Mouse (Mus musculus): ENCODE data around the gene Xpr1. TPM values are rescaled to one million over a fixed set of nuclear protein-coding genes. Genes with fewer than 3 reads are reported as not detected.

Xpr1 gene
- polyA plus RNA-seq, 1 experiment from 2014 or later: 16.4 TPM

DNA sequence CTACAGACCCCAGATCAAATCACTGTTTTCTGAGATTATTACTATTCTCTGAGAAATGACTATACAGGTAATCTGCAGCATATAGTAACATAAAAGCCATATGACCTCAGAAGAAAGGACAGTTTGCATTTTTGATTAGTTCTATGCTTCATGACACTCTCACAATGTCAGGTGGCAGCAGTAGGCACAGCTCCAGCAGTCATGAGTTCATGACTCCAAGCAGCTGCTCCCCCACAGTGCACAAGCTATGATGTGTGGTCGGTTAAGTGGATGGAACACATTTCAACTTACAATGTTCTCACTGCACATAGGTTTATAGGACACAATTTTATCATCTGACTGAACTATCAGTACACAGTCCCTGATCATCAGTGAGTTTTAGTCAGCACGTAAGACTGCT lies 120.0 kb downstream of the Xpr1 start:
- H3K4me2 ChIP-seq (ENCODE audit: low read depth, low read length, severe bottlenecking): no peak overlapping the region
- H3K9me3 ChIP-seq (ENCODE audit: control insufficient read depth, low read length): no peaks in the 10 kb centered on the region
- no peak overlapping the region for H3K27ac ChIP-seq (ENCODE audit: low read depth, low read length)
- H3K36me3 ChIP-seq (ENCODE audit: control insufficient read depth, insufficient read depth, low read length): no peaks in the 10 kb centered on the region
- ATAC-seq (replicated peaks; ENCODE audit: low FRiP score) (no peak), DNase-seq (ENCODE audit: low spot score) (no peak)
- no peak overlapping the region for H3K9ac ChIP-seq (ENCODE audit: low read length)
- H3K27me3 ChIP-seq (ENCODE audit: control insufficient read depth, insufficient read depth, low read length): no peaks in the 10 kb centered on the region
- 89% methylated on average over 2 of the region's 2 CpGs for whole genome bisulfite sequencing
- H3K4me3 ChIP-seq (ENCODE audit: low read depth, low read length): no peak overlapping the region
- H3K4me1 ChIP-seq (replicated peaks; ENCODE audit: control insufficient read depth, insufficient read depth, low read length): no peaks in the 10 kb centered on the region

DNA sequence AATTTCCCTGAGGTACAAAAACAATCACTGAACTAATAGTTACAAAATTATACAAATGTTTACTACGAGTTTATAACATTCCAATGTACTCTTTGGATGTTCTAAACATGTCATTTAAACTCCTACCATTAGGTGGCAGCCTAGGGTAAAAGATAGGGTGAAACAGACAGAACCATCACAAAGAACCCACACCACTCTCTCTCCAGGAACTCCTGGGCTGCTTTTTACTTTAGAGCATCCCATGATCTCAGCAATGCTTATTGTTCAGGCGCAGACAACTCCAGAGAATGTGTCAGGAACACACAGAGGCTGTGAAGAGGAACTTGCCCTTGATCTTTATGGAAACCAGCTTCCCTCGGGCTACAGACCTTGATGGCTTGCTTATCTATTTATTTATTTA lies 123.8 kb downstream of the Xpr1 start:
- Histone ChIP-seq H3K9ac (ENCODE audit: low read length) (no peak overlapping the region), H3K27ac (ENCODE audit: low read depth, low read length) (no peak overlapping the region), H3K9me3 (ENCODE audit: control insufficient read depth, low read length) (no peaks in the 10 kb centered on the region), H3K27me3 (ENCODE audit: control insufficient read depth, insufficient read depth, low read length) (no peaks in the 10 kb centered on the region), H3K4me1 (replicated peaks; ENCODE audit: control insufficient read depth, insufficient read depth, low read length) (no peaks in the 10 kb centered on the region), H3K4me3 (ENCODE audit: low read depth, low read length) (no peak overlapping the region), H3K4me2 (ENCODE audit: low read depth, low read length, severe bottlenecking) (no peak overlapping the region), H3K36me3 (ENCODE audit: control insufficient read depth, insufficient read depth, low read length) (no peaks in the 10 kb centered on the region; the same call in 1 of the 2 replicates)
- ATAC-seq (replicated peaks; ENCODE audit: low FRiP score) (peak; percentile 74), DNase-seq (ENCODE audit: low spot score) (no peak)
- 14% methylated on average over 3 of the region's 3 CpGs for WGBS

DNA sequence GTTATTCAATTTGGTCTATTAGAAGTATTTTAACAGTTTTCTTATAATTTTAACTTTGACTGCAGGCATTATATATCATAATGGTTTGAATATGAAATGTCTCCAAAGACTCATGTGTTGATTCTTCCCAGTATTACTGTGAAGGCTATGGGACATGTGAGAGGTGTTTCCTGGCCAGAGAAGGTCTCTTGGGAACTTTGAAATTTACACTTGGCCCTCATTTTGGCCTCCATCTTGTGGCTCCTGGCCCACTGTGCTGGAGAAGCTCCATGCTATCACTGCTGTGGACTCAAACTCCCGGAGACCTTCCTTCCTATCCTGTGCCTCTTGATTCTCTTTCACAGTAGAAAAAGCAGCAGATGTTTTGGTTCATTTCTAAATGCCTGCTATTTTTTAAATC lies 127.8 kb downstream of the Xpr1 start:
- H3K36me3 ChIP-seq (ENCODE audit: control insufficient read depth, insufficient read depth, low read length): no peaks in the 10 kb centered on the region; the same call in 1 of the 2 replicates
- no peak overlapping the region for H3K9ac ChIP-seq (ENCODE audit: low read length)
- 100% methylated on average over 1 of the region's 1 CpGs for WGBS
- no peaks in the 10 kb centered on the region for H3K4me1 ChIP-seq (replicated peaks; ENCODE audit: control insufficient read depth, insufficient read depth, low read length)
- no peak for ATAC-seq (replicated peaks; ENCODE audit: low FRiP score)
- H3K4me2 ChIP-seq (ENCODE audit: low read depth, low read length, severe bottlenecking): no peak overlapping the region
- H3K27ac ChIP-seq (ENCODE audit: low read depth, low read length): no peak overlapping the region
- no peak for DNase-seq (ENCODE audit: low spot score)
- H3K4me3 ChIP-seq (ENCODE audit: low read depth, low read length): no peak overlapping the region
- H3K27me3 ChIP-seq (ENCODE audit: control insufficient read depth, insufficient read depth, low read length): no peaks in the 10 kb centered on the region
- H3K9me3 ChIP-seq (ENCODE audit: control insufficient read depth, low read length): no peaks in the 10 kb centered on the region

DNA sequence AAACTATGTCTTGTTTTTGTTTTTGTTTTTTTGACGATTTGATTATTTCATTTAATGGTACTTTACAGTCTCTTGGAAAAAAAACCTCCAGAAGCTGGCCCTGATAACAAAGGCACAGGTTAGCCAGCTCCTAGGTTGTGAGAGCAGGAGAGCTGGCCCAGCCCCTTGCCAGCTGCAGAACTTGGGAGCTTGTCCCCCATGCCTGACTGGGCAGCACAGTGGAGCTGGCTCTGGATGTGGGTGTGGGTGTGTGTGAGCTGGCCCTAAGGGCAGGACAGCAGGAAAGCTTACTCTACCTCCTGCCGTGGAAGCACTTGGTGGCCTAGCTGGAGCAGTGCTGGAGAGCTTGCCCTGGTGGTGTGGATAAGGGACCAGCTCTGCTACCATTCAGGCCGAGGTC lies 129.2 kb downstream of the Xpr1 start:
- WGBS: 82% methylated on average over 3 of the region's 3 CpGs
- no peaks in the 10 kb centered on the region for H3K27me3 ChIP-seq (ENCODE audit: control insufficient read depth, insufficient read depth, low read length)
- DNase-seq (ENCODE audit: low spot score): no peak
- no peak overlapping the region for H3K4me3 ChIP-seq (ENCODE audit: low read depth, low read length)
- H3K4me2 ChIP-seq (ENCODE audit: low read depth, low read length, severe bottlenecking): no peak overlapping the region
- no peak for ATAC-seq (replicated peaks; ENCODE audit: low FRiP score)
- no peaks in the 10 kb centered on the region for H3K4me1 ChIP-seq (replicated peaks; ENCODE audit: control insufficient read depth, insufficient read depth, low read length)
- H3K36me3 ChIP-seq (ENCODE audit: control insufficient read depth, insufficient read depth, low read length): no peaks in the 10 kb centered on the region; the same call in 1 of the 2 replicates
- H3K27ac ChIP-seq (ENCODE audit: low read depth, low read length): no peak overlapping the region
- no peaks in the 10 kb centered on the region for H3K9me3 ChIP-seq (ENCODE audit: control insufficient read depth, low read length)
- H3K9ac ChIP-seq (ENCODE audit: low read length): no peak overlapping the region

DNA sequence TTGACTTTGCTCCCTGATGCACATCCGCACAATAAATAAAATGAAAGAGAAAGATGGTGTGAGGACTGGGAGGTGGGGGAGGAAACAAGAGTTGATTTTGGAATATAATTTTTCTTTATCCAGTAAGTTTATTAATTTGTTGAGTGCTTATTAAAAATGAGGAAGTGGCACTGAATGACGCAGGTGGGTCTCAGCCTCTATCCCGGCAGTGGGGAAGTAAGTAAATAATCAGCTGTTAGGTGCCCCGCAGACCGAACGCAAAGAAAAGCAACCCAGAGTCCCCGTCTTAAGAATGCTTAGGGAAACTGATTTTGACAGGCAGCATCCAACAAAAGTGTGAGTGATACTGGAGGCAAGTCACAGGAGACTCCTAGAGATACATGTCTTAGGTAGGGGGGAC lies 133.4 kb downstream of the Xpr1 start:
- H3K4me1 ChIP-seq (replicated peaks; ENCODE audit: control insufficient read depth, insufficient read depth, low read length): no peaks in the 10 kb centered on the region
- no peak overlapping the region for H3K27ac ChIP-seq (ENCODE audit: low read depth, low read length)
- no peak overlapping the region for H3K9ac ChIP-seq (ENCODE audit: low read length)
- WGBS: 93% methylated on average over 7 of the region's 7 CpGs
- ATAC-seq (replicated peaks; ENCODE audit: low FRiP score) (no peak), DNase-seq (ENCODE audit: low spot score) (no peak)
- H3K36me3 ChIP-seq (ENCODE audit: control insufficient read depth, insufficient read depth, low read length): no peaks in the 10 kb centered on the region; the same call in 1 of the 2 replicates
- H3K4me3 ChIP-seq (ENCODE audit: low read depth, low read length): no peak overlapping the region
- no peak overlapping the region for H3K4me2 ChIP-seq (ENCODE audit: low read depth, low read length, severe bottlenecking)
- no peaks in the 10 kb centered on the region for H3K9me3 ChIP-seq (ENCODE audit: control insufficient read depth, low read length)
- H3K27me3 ChIP-seq (ENCODE audit: control insufficient read depth, insufficient read depth, low read length): no peaks in the 10 kb centered on the region

DNA sequence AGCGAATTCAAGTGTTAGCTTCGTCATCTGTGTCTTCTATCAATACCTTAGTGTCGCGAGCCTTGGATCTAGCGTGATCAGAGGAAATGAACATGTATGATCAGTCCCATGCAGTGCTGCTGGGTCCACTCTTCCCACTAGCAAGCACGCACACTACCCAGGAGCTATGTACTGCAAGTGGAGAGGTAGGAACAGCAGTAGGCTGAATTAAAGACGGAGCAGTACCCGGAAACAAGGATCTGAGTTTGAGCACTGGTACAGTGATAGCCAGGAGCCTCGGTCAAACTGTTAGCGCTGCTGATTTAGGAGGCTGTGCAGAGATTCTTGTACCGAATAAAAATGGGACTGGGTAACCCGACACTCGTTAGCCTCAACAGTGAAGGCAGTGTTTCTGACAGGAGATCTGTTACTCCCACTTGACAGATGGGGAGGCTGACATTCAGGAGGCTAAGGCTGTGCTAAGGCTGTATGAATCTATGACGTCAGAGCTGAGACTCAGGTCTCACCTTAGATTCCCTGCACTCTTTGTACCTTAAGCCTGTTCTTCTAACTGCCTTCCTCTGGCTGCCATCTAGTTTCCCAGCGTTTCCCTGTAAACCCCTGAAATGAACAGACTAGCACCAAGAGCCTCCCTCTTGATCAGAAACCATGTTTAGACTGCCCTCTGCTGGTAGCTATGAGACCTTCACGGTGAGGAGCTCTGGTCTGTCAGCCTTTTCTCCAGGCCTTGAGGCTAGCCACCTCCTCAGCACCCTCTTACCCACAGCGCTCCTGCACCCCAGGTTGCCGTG lies 136.0 kb downstream of the Xpr1 start:
- no peak overlapping the region for H3K4me3 ChIP-seq (ENCODE audit: low read depth, low read length)
- no peaks in the 10 kb centered on the region for H3K27me3 ChIP-seq (ENCODE audit: control insufficient read depth, insufficient read depth, low read length)
- H3K4me2 ChIP-seq (ENCODE audit: low read depth, low read length, severe bottlenecking): no peak overlapping the region
- 57% methylated on average over 18 of the region's 18 CpGs for WGBS
- peak; percentile 84 for ATAC-seq (replicated peaks; ENCODE audit: low FRiP score)
- peak; percentile 79 for DNase-seq (ENCODE audit: low spot score)
- H3K9ac ChIP-seq (ENCODE audit: low read length): no peak overlapping the region
- H3K36me3 ChIP-seq (ENCODE audit: control insufficient read depth, insufficient read depth, low read length): no peaks in the 10 kb centered on the region
- no peak overlapping the region for H3K27ac ChIP-seq (ENCODE audit: low read depth, low read length)
- no peaks in the 10 kb centered on the region for H3K9me3 ChIP-seq (ENCODE audit: control insufficient read depth, low read length)
- H3K4me1 ChIP-seq (replicated peaks; ENCODE audit: control insufficient read depth, insufficient read depth, low read length): no peaks in the 10 kb centered on the region

DNA sequence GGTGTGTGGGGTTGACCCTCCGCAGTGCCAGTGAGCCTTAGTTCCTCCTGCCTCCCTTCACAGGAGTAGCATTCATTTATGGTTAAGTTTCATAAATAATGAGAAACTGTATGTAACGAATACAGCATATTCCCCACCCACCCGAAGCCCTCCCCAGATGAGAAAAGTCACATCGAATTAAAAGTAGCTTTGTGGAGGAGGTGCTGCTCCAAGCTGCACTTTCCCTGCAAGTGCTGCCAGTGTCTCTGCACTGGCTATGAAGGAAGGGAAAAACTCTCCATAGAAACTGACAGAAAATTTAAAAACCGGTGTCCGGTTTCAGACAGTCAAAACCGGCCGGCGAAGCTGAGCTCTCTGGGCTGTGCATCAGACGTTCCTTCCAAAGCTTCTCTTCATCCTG lies 136.9 kb downstream of the Xpr1 start:
- WGBS: 84% methylated on average over 10 of the region's 10 CpGs
- H3K9me3 ChIP-seq (ENCODE audit: control insufficient read depth, low read length): no peaks in the 10 kb centered on the region
- H3K4me3 ChIP-seq (ENCODE audit: low read depth, low read length): no peak overlapping the region
- no peaks in the 10 kb centered on the region for H3K36me3 ChIP-seq (ENCODE audit: control insufficient read depth, insufficient read depth, low read length)
- H3K4me1 ChIP-seq (replicated peaks; ENCODE audit: control insufficient read depth, insufficient read depth, low read length): no peaks in the 10 kb centered on the region
- no peak for DNase-seq (ENCODE audit: low spot score)
- no peak overlapping the region for H3K4me2 ChIP-seq (ENCODE audit: low read depth, low read length, severe bottlenecking)
- no peak overlapping the region for H3K9ac ChIP-seq (ENCODE audit: low read length)
- no peaks in the 10 kb centered on the region for H3K27me3 ChIP-seq (ENCODE audit: control insufficient read depth, insufficient read depth, low read length)
- no peak overlapping the region for H3K27ac ChIP-seq (ENCODE audit: low read depth, low read length)
- no peak for ATAC-seq (replicated peaks; ENCODE audit: low FRiP score)

DNA sequence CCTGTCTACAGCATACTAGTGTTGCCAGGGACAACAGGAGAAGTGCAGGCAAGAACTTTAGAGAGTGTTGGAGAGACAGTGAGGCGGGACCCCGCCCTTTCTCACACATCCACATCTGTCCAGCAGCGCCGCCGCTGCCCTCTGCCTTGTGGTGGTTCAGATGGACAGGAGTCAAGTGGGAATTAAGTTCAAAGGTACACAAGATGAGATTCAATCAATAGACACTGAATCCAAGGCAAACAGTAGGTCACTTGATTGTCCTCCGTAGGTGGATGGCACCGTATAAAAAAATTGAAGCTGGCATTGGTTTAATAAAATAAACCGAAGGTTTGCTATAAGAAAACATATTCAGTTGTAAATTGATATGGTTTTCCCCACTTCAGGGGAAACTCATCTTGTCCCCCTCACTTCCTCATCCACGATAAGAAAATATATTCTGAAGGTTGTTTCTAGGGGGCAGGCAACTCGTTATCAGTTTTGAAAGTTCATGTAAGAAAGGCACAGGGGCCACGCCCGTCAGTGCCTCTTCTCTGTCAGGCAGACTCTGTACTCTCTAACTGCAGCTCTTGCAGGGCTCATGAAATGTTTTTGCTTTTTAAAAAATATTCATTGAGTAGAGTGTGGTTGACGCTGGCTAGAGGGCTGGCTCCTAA lies 140.7 kb downstream of the Xpr1 start:
- Histone ChIP-seq H3K4me2 (ENCODE audit: low read depth, low read length, severe bottlenecking) (no peak overlapping the region), H3K4me3 (ENCODE audit: low read depth, low read length) (no peak overlapping the region), H3K9me3 (ENCODE audit: control insufficient read depth, low read length) (no peaks in the 10 kb centered on the region), H3K36me3 (ENCODE audit: control insufficient read depth, insufficient read depth, low read length) (no peaks in the 10 kb centered on the region), H3K27me3 (ENCODE audit: control insufficient read depth, insufficient read depth, low read length) (no peaks in the 10 kb centered on the region), H3K4me1 (replicated peaks; ENCODE audit: control insufficient read depth, insufficient read depth, low read length) (no peaks in the 10 kb centered on the region), H3K27ac (ENCODE audit: low read depth, low read length) (no peak overlapping the region), H3K9ac (ENCODE audit: low read length) (no peak overlapping the region)
- DNase-seq (ENCODE audit: low spot score): no peak
- no peak for ATAC-seq (replicated peaks; ENCODE audit: low FRiP score)
- WGBS: 84% methylated on average over 13 of the region's 13 CpGs

DNA sequence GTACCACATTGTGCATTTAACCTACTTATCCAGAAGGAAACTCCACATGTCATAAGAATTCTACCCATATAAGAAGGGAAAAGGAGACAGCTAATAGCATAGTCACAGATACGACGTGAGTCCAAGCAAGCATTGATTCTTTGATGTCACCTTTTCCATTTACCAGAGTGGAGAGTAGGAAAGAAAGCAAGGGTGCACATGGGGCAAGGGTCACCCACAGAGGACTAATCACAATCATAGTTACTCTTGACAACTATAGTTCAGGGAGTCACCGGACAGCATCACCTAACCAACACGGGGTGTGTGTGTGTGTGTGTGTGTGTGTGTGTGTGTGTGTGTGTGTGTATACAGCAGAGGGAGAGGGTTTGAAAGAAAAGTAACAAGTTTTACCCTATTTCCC lies 141.4 kb downstream of the Xpr1 start:
- Histone ChIP-seq H3K9ac (ENCODE audit: low read length) (no peak overlapping the region), H3K27ac (ENCODE audit: low read depth, low read length) (no peak overlapping the region), H3K27me3 (ENCODE audit: control insufficient read depth, insufficient read depth, low read length) (no peaks in the 10 kb centered on the region), H3K4me2 (ENCODE audit: low read depth, low read length, severe bottlenecking) (no peak overlapping the region), H3K4me3 (ENCODE audit: low read depth, low read length) (no peak overlapping the region), H3K36me3 (ENCODE audit: control insufficient read depth, insufficient read depth, low read length) (no peaks in the 10 kb centered on the region), H3K4me1 (replicated peaks; ENCODE audit: control insufficient read depth, insufficient read depth, low read length) (no peaks in the 10 kb centered on the region), H3K9me3 (ENCODE audit: control insufficient read depth, low read length) (no peaks in the 10 kb centered on the region)
- WGBS: 80% methylated on average over 4 of the region's 4 CpGs
- no peak for DNase-seq (ENCODE audit: low spot score)
- no peak for ATAC-seq (replicated peaks; ENCODE audit: low FRiP score)
